Mouse (Mus musculus) CH12F3 (cell line): ENCODE data around the gene Lamc1.

ENCODE experiments used
- in situ Hi-C: fragments of 300-500 bp; cut with MboI; formaldehyde crosslinking; loops from 2 replicates; pipeline ENCODE4 v1.14.3; 2020; ENCODE audit warnings: low sequenced_read_pairs

Lamc1 gene

GRCm38 (mm10) chr1:153201448-153201847 is 131.1 kb downstream of the Lamc1 start:
- in situ Hi-C loops: no loop called here

- in situ Hi-C loops: no loop called here
Observed at GRCm38 (mm10) chr1:153197316-153197850, 135.2 kb downstream of the Lamc1 start.

- in situ Hi-C loops: no loop called here
Observed at GRCm38 (mm10) chr1:153192945-153193344, 139.6 kb downstream of the Lamc1 start.

- in situ Hi-C loops: no loop called here
Observed at GRCm38 (mm10) chr1:153192379-153192778, 140.2 kb downstream of the Lamc1 start.

GRCm38 (mm10) chr1:153191943-153192329 is 140.7 kb downstream of the Lamc1 start:
- in situ Hi-C loops: no loop called here

- in situ Hi-C loops: no loop called here
Observed at GRCm38 (mm10) chr1:153191237-153191942, 141.2 kb downstream of the Lamc1 start.

GRCm38 (mm10) chr1:153188081-153188480 is 144.5 kb downstream of the Lamc1 start:
- in situ Hi-C loops: no loop called here

GRCm38 (mm10) chr1:153185828-153186803 is 146.5 kb downstream of the Lamc1 start, which contains the start of gene Lamc2:
Gene Lamc2 (minus strand): TSS chr1:153186447.
- in situ Hi-C loops: no loop called here

GRCm38 (mm10) chr1:153180586-153181289 is 151.8 kb downstream of the Lamc1 start:
- in situ Hi-C loops: no loop called here

- in situ Hi-C loops: no loop called here
Observed at GRCm38 (mm10) chr1:153180160-153180559, 152.4 kb downstream of the Lamc1 start.

GRCm38 (mm10) chr1:153174801-153175200 is 157.8 kb downstream of the Lamc1 start:
- in situ Hi-C loops: no loop called here

- in situ Hi-C loops: no loop called here
Observed at GRCm38 (mm10) chr1:153173276-153173675, 159.3 kb downstream of the Lamc1 start.

- in situ Hi-C loops: no loop called here
Observed at GRCm38 (mm10) chr1:153172291-153172731, 160.3 kb downstream of the Lamc1 start.

- in situ Hi-C loops: no loop called here
Observed at GRCm38 (mm10) chr1:153171011-153171410, 161.6 kb downstream of the Lamc1 start.
